Mouse (Mus musculus): ENCODE results near the gene Rnf224. TPM values are rescaled to one million over a fixed set of nuclear protein-coding genes. Genes with fewer than 3 reads are reported as not detected.
"Not testable (repeated sequence)": the region's sequence is repeated elsewhere in the genome, so short reads cannot be mapped to it uniquely, and the experiment has no call there.

Rnf224 gene
- polyA plus RNA-seq, 1 experiment from 2014 or later, result not detected

- Histone ChIP-seq H3K36me3 (peaks cover 17% of the 10 kb centered on the region), H3K4me3 (peak overlapping the region; percentile 79), H3K27ac (replicated peaks) (no peak overlapping the region), H3K4me1 (peaks cover 52% of the 10 kb centered on the region), H3K27me3 (ENCODE audit: low read depth, poor library complexity, severe bottlenecking) (peaks cover 25% of the 10 kb centered on the region), H3K9me3 (replicated peaks) (no peaks in the 10 kb centered on the region)
- DNase-seq (ENCODE audit: low spot score), result no peak
- WGBS, result 81% methylated on average over 5 of the region's 5 CpGs
Observed at GRCm38 (mm10) chr2:25264286-25264660, 27.7 kb upstream of the Rnf224 start.

GRCm38 (mm10) chr2:25263623-25264285 is 27.2 kb upstream of the Rnf224 start:
- no peak overlapping the region for H3K27ac ChIP-seq (replicated peaks)

GRCm38 (mm10) chr2:25262795-25263622 is 26.4 kb upstream of the Rnf224 start:
- peaks cover 25% of the 10 kb centered on the region for H3K27me3 ChIP-seq (ENCODE audit: low read depth, poor library complexity, severe bottlenecking)
- under 1% methylated on average over 80 of the region's 82 CpGs for WGBS
- peaks cover 52% of the 10 kb centered on the region for H3K4me1 ChIP-seq
- DNase-seq (ENCODE audit: low spot score), result no peak
- no peaks in the 10 kb centered on the region for H3K9me3 ChIP-seq (replicated peaks)
- H3K27ac ChIP-seq (replicated peaks), result peak overlapping the region; percentile 73
- H3K36me3 ChIP-seq, result peaks cover 4% of the 10 kb centered on the region; the same call in 1 of the 2 replicates
- peak overlapping the region; percentile 79 for H3K4me3 ChIP-seq

More at GRCm38 (mm10) chr2:25263623-25264285, 27.2 kb upstream of the Rnf224 start:
- DNase-seq (ENCODE audit: low spot score), result no peak
- Histone ChIP-seq H3K36me3 (peaks cover 11% of the 10 kb centered on the region), H3K27me3 (ENCODE audit: low read depth, poor library complexity, severe bottlenecking) (peaks cover 25% of the 10 kb centered on the region), H3K9me3 (replicated peaks) (no peaks in the 10 kb centered on the region), H3K4me3 (peak overlapping the region; percentile 79), H3K4me1 (peaks cover 52% of the 10 kb centered on the region)
- 21% methylated on average over 12 of the region's 12 CpGs for WGBS

GRCm38 (mm10) chr2:25262291-25262767 is 25.7 kb upstream of the Rnf224 start, which contains the start of gene Tprn:
Gene Tprn (plus strand): TSS chr2:25262618.
- WGBS, result under 1% methylated on average over 39 of the region's 39 CpGs
- peak within 1 kb of the TSS; percentile 79 for H3K4me3 ChIP-seq
- peak; percentile 91 for DNase-seq (ENCODE audit: low spot score)
- H3K27me3 ChIP-seq (ENCODE audit: low read depth, poor library complexity, severe bottlenecking), result peaks cover 25% of the 10 kb centered on the region
- H3K9me3 ChIP-seq (replicated peaks), result no peaks in the 10 kb centered on the region
- no peaks in the 10 kb centered on the region for H3K36me3 ChIP-seq
- H3K27ac ChIP-seq (replicated peaks), result peak within 1 kb of the TSS; percentile 73
- peaks cover 51% of the 10 kb centered on the region for H3K4me1 ChIP-seq

GRCm38 (mm10) chr2:25261870-25262269 is 25.3 kb upstream of the Rnf224 start:
- Histone ChIP-seq H3K27ac (replicated peaks) (peak overlapping the region; percentile 72), H3K4me1 (peaks cover 46% of the 10 kb centered on the region), H3K36me3 (no peaks in the 10 kb centered on the region), H3K27me3 (ENCODE audit: low read depth, poor library complexity, severe bottlenecking) (peaks cover 25% of the 10 kb centered on the region), H3K4me3 (peak overlapping the region; percentile 79), H3K9me3 (replicated peaks) (no peaks in the 10 kb centered on the region)
- no peak for DNase-seq (ENCODE audit: low spot score)
- 48% methylated on average over 12 of the region's 12 CpGs for WGBS

- Histone ChIP-seq H3K36me3 (no peaks in the 10 kb centered on the region), H3K4me1 (peaks cover 39% of the 10 kb centered on the region), H3K4me3 (no peak overlapping the region), H3K27me3 (ENCODE audit: low read depth, poor library complexity, severe bottlenecking) (peaks cover 11% of the 10 kb centered on the region), H3K9me3 (replicated peaks) (no peaks in the 10 kb centered on the region), H3K27ac (replicated peaks) (no peak overlapping the region)
- 56% methylated on average over 2 of the region's 2 CpGs for WGBS
- no peak for DNase-seq (ENCODE audit: low spot score)
Observed at GRCm38 (mm10) chr2:25258887-25259286, 22.3 kb upstream of the Rnf224 start.

GRCm38 (mm10) chr2:25257250-25257649 is 20.7 kb upstream of the Rnf224 start:
- peaks cover 14% of the 10 kb centered on the region for H3K36me3 ChIP-seq
- H3K27me3 ChIP-seq (ENCODE audit: low read depth, poor library complexity, severe bottlenecking); DNase-seq (ENCODE audit: low spot score); H3K27ac ChIP-seq (replicated peaks); H3K9me3 ChIP-seq (replicated peaks); H3K4me3 ChIP-seq: not testable (repeated sequence)
- H3K4me1 ChIP-seq, result peaks cover 24% of the 10 kb centered on the region
- 82% methylated on average over 5 of the region's 5 CpGs for WGBS

GRCm38 (mm10) chr2:25256443-25257109 is 20.0 kb upstream of the Rnf224 start:
- peaks cover 18% of the 10 kb centered on the region for H3K4me1 ChIP-seq
- not testable (repeated sequence) for H3K27me3 ChIP-seq (ENCODE audit: low read depth, poor library complexity, severe bottlenecking); H3K27ac ChIP-seq (replicated peaks); DNase-seq (ENCODE audit: low spot score); H3K9me3 ChIP-seq (replicated peaks)
- peaks cover 21% of the 10 kb centered on the region for H3K36me3 ChIP-seq
- H3K4me3 ChIP-seq, result peak overlapping the region; percentile 92
- WGBS, result 61% methylated on average over 12 of the region's 12 CpGs

GRCm38 (mm10) chr2:25255284-25255779 is 18.7 kb upstream of the Rnf224 start, which contains the start of gene Tmem203:
Gene Tmem203 (plus strand): TSS chr2:25255439.
- peak; percentile 95 for DNase-seq (ENCODE audit: low spot score)
- WGBS, result 0% methylated on average over 39 of the region's 39 CpGs
- peaks cover 34% of the 10 kb centered on the region for H3K36me3 ChIP-seq
- no peaks in the 10 kb centered on the region for H3K27me3 ChIP-seq (ENCODE audit: low read depth, poor library complexity, severe bottlenecking)
- H3K9me3 ChIP-seq (replicated peaks), result no peaks in the 10 kb centered on the region
- H3K27ac ChIP-seq (replicated peaks), result peak within 1 kb of the TSS; percentile 94
- peak within 1 kb of the TSS; percentile 92 for H3K4me3 ChIP-seq
- peaks cover 18% of the 10 kb centered on the region for H3K4me1 ChIP-seq

GRCm38 (mm10) chr2:25252331-25252730 is 15.7 kb upstream of the Rnf224 start:
- Histone ChIP-seq H3K4me1 (peaks cover 18% of the 10 kb centered on the region), H3K4me3 (no peak overlapping the region), H3K36me3 (peaks cover 64% of the 10 kb centered on the region), H3K9me3 (replicated peaks) (no peaks in the 10 kb centered on the region), H3K27me3 (ENCODE audit: low read depth, poor library complexity, severe bottlenecking) (no peaks in the 10 kb centered on the region), H3K27ac (replicated peaks) (no peak overlapping the region)
- 89% methylated on average over 1 of the region's 1 CpGs for WGBS
- no peak for DNase-seq (ENCODE audit: low spot score)

- H3K9me3 ChIP-seq (replicated peaks), result no peaks in the 10 kb centered on the region
- H3K36me3 ChIP-seq, result peaks cover 75% of the 10 kb centered on the region
- no peak within 1 kb of the TSS for H3K4me3 ChIP-seq
- peaks cover 30% of the 10 kb centered on the region for H3K27me3 ChIP-seq (ENCODE audit: low read depth, poor library complexity, severe bottlenecking)
- no peak for DNase-seq (ENCODE audit: low spot score)
- H3K27ac ChIP-seq (replicated peaks), result no peak within 1 kb of the TSS
- peaks cover 20% of the 10 kb centered on the region for H3K4me1 ChIP-seq
- 92% methylated on average over 10 of the region's 10 CpGs for WGBS
Observed at GRCm38 (mm10) chr2:25246183-25247072, 9.8 kb upstream of the Rnf224 start, which contains the start of gene AL732309.1. Gene AL732309.1 (minus strand): TSS chr2:25246863.

Measured in midbrain, embryonic 10.5 days (tissue).